Mouse (Mus musculus): ENCODE measurements around the gene Sema4d. TPM values are rescaled to one million over a fixed set of nuclear protein-coding genes. Genes with fewer than 3 reads are reported as not detected.

Sema4d gene
- total RNA-seq, 4 experiments from 2014 or later: 8.9 to 23.2 (median 16.2) TPM

GRCm38 (mm10) chr13:51752346-51753167 lies 41.0 kb downstream of the Sema4d start:
- DNase-seq: no peak

DNA sequence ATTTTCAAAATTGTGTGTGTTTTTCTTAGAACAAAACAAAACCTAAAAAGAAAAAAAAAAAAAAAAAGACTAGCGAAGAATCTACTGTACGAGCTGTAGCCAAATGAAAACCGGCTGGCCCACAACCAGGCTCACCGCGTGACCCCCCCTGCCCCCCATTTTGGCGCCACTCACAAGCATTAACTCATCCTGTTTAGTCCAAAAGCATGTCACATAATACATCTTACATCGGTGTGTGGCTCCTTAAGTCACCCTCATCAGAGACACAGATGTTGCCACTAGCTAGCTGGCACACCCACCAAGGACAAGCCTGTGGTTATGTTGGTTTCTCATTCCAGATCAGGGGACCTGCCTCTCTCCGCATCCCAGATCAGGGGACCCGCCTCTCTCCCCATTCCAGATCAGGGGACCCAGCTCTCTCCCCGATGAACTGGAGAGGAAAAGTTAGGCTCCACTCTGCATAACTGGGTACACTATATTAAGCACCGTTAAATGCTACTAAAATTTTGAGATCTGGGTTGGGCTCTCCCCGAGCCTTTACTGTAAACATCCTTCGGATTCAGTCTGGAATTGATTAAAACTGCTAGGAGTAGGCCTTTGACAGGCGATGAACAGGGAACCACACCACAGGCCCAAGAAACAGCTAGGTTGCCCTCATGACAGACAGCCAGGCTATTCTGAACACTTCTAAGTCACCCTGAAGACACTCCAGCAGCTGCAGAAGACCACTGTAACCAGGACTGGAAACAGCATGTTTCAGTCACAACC lies 43.8 kb downstream of the Sema4d start:
- no peak for DNase-seq

GRCm38 (mm10) chr13:51748009-51748552 lies 45.5 kb downstream of the Sema4d start:
- DNase-seq: no peak

GRCm38 (mm10) chr13:51747069-51747468 lies 46.5 kb downstream of the Sema4d start:
- DNase-seq: no peak

DNA sequence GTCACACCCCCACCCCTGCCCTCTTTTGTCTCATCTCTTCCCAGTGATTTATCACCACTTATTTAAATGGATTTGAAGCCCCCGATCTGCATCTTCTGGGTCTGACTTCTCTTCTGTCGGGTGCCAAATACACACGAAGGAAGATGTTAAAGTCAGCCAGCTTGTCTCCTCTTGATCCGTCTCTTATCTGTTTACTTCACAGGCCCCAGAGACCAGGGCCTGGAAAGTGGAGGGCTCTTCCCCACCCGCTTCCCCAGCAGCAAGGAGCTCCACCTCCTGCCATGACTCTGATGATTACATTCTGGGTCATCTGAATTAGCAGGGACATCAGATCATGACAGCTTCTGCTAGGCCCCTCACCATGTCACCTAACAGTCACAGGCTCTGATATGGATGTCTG lies 47.7 kb downstream of the Sema4d start:
- DNase-seq: no peak

GRCm38 (mm10) chr13:51743855-51744254 lies 49.7 kb downstream of the Sema4d start:
- no peak for DNase-seq

DNA sequence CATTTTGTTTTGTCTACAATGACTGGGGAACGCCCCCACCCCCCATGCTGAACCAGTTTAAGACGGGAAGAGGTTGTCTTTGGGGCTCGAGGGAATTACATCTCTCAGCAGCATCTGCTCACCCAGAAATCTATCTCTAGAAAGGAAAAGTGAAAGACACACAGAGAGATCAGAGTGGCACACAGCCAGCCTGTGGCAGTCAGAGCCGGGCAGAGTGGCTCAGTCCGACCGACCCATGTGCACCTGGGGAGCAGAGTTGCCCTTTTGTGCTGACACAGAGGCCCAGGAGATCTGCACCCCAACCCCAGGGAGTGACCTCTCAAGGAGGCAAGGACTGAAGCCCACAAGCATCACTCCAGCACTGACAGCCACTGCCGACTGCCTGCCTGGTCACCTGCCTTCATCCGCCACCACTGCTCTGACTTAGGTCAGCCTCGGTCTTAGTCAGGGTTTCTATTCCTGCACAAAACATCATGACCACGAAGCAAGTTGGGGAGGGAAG lies 50.9 kb downstream of the Sema4d start:
- DNase-seq: no peak

DNA sequence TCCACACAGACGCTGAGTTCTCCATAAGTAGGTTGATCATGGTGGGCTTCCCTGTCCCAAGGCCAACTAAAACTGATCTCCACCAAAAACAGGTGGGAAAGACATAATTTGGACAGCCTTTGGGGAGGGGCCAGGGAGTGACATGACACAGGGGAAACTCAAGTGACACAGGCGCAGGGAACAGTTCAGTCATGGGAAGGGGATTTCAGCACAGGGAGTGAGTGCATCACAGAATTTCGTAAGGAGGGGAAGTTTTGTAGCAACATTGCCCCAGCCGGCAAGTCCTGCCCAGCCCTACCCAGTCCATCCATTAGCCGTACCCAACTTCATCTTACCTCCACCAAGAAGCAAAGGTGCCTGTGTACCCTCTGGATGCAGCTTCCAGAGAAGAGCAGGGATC lies 52.8 kb downstream of the Sema4d start:
- DNase-seq: no peak

DNA sequence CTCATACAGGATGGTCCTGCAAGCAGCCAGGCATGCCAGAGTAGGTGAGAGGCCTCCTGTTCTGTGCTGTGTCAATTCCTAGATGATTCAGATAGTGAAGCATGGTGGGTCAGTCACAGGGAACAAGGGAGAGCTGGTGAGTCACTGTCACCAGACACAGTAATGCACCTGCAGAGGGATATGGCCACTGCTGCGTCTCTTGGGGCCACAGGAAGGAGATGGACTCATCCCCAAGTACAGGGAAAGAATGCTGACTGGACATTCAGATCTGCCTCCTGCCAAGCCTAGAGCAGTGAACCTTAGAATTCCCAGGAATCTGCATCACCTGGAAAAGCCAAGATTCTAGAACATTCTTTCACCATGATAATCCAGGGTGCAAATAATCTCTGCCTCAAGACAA lies 53.8 kb downstream of the Sema4d start:
- DNase-seq: no peak

DNA sequence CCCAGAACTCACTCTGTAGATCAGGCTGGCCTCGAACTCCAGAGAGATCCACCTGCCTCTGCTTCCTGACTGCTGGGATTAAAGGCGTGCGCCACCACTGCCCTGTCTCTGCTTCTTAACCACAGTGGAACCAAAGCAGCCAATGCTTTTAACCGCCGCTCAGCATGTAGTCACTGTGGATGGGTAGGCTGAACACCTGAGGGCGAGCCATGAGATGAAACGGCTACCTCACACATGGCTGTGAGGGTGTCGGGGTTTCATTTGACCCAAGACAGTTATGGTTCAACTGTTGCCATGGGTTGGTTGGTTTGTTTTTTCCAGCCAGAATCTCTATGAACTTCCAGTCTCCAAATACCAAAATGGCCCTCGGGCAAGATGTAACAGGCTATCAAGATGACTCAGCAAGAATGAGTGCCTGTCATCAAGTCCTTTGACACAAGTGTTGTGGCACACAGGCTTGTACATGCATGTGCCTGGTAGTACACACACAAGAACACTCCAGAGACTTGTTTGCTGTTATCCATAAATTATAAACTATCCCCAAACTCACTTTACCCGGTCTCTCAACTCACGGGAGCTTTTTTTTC lies 54.9 kb downstream of the Sema4d start:
- DNase-seq: no peak

- DNase-seq: no peak
Observed at GRCm38 (mm10) chr13:51737949-51738513, 55.5 kb downstream of the Sema4d start.

GRCm38 (mm10) chr13:51737033-51737948 lies 56.3 kb downstream of the Sema4d start:
- DNase-seq: no peak

DNA sequence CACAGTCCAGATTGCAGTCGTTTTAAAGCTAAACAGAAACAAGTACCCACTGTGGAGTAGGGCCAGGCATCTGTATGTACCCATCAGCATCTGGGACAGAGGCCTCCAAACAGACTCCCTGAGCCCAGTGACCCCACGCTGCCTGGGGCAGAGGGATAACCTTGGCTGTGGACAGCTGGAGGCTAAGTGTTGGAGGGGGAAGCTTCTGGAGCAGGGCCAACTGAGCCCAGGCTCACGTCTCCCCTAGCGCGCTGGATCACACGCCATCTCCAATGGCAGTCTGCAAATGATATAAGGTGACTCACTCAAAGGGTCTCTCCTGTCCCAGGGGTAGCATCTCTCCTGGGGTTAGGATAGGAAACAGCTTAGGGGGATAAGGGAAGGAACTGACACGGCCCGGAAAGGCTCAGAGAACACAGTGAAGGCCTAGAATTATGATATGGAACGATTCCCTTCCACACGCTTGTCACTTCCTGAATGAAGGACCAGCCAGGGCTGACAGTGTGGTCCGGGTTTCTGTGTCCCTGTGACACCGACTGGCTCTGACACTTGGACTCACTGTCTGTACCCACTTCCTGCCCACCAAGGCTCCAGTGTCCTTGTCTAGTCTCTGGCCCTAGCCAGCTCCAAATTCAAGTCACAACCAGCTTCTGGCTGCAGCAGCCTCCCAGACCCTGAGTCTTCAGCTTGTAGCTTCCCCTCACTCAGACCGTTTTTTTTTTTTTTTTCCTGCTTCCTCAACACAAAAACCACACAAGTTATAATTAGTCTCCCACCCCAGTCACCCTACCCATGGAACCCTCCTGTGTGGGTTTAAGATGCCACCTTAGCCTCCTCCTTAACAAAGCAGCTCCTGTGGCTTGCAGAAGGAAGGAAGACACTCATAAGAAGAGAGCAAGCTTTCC lies 57.3 kb downstream of the Sema4d start:
- DNase-seq: no peak

- no peak for DNase-seq
Observed at GRCm38 (mm10) chr13:51734556-51734955, 59.0 kb downstream of the Sema4d start.

DNA sequence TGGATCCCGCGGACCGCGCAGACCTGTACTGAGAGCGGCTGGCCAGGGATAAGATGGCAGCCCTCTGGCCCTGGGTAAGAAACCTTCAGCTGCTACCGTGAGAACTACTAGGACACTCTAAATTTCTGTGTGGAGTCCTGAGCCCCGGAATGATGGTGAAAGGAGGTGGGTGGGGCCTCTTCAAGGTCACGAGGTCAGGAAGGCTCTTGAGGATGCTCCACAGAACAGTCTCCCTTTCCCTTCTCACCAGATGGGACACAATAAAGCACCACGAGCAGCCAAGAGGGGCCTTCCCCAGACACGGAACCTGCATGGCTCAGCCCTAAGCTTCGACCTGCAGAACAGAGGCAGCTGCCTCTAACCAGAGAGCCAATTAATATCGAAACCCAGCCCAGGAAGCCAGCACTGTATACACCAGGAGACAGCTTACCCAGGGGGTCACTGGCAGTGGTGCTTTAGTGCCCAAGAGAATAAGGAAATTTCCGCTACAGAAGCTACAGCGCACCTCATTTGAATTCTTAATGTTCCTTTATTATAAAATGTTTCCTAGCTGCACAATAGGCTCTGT lies 61.4 kb downstream of the Sema4d start:
- DNase-seq: no peak

DNA sequence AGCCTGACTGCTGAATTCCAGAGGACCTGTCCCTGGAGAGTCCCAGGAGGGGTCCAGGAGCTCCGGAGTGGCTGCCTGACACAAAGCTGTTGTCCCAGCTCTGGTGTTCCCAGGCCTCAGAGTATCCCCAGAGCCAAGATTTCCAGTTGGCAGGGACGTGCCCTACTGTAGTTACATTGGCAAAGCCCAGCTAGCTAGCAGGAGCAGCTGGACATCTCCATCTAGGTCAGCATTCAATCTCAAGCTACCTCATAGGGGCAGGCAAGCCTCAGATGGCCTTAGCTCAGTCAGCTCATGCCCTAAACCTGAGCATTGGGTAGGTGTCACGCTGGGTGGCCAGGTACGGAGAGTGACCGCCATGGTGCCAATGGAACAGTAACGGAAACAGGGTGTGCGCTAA lies 62.1 kb downstream of the Sema4d start:
- no peak for DNase-seq

GRCm38 (mm10) chr13:51729887-51730361 lies 63.6 kb downstream of the Sema4d start:
- no peak for DNase-seq

DNA sequence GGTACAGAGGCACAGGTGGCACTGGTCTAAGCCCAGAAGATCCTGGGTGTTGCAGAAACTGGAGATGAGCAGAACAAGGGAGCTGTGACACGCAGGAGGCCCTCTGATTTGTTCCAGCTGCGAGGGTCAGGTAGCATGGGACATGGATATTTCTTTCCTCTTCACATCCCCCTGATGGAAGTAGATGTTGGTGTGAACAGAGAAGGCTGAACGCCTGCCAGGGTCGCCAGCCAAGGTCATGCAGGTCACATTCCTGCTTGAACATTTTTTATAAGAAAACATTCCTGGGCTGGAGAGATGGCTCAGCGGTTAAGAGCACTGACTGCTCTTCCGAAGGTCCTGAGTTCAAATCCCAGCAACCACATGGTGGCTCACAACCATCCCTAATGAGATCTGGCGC lies 66.2 kb downstream of the Sema4d start:
- DNase-seq: no peak

DNA sequence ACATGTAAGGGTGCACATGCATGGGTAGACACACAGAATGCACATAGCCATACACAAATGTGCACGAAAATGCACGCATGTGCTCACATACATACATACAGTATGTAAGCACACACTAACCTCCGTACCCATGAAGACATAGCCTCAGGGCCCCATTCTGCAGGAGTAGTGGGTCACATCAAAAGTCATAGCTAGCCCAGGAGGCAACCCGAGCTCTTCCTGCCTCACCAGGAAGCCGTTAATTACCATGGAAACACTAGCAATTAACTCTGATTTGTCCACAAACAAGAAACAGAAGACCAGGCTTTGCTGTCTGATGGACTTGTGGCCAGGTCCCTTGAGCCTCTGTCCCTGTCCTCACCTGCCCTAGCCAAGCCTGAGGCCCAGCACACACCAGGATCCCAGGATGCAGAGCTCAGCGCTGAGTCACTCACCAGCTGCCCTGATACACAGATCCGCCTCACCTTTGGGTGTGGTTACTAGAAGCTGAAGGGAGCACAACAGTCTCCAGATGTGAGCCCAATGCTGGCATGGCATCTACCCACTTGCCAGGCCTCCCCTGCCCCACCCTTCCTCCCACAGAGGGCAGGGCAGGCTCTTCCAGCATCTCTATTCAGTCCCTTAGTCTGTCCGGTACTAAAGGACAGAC lies 67.5 kb downstream of the Sema4d start:
- no peak for DNase-seq

All from adrenal gland, adult 8-10 months (tissue).